Mouse (Mus musculus) embryonic facial prominence, embryonic 10.5 days (tissue): ENCODE measurements at regions not wholly inside any gene's neighbourhood (a gene's known extent, or its start where the extent isn't known, plus 50 kb on each side); places are given as distances from the start of the nearest gene placed in this dataset.

Source experiments
- DNase-seq: peaks from one replicate; pipeline ENCODE4 v3.0.0-alpha.2; 2017; ENCODE audit warnings: low spot score
- H3K27ac ChIP-seq: fragments of 300-500 bp; sonication (generic); replicated peaks from 2 replicates; pipeline ENCODE4 v1.5.1; 2016; ENCODE audit warnings: mild to moderate bottlenecking
- H3K27me3 ChIP-seq: fragments of 300-500 bp; sonication (generic); replicated peaks from 2 replicates; pipeline ENCODE4 v1.6.1; 2016; ENCODE audit warnings: low read depth, mild to moderate bottlenecking; ENCODE audit not compliant: poor library complexity, severe bottlenecking
- H3K36me3 ChIP-seq: fragments of 300-500 bp; sonication (generic); replicated peaks from 2 replicates; pipeline ENCODE4 v1.6.1; 2016; ENCODE audit warnings: mild to moderate bottlenecking, moderate library complexity
- H3K4me1 ChIP-seq: fragments of 300-500 bp; sonication (generic); 2 replicates; pipeline ENCODE4 v1.6.1; 2016
- H3K4me3 ChIP-seq: fragments of 300-500 bp; sonication (generic); 2 replicates; pipeline ENCODE4 v1.5.1; 2016; ENCODE audit warnings: mild to moderate bottlenecking, moderate library complexity
- H3K9me3 ChIP-seq: fragments of 300-500 bp; sonication (generic); 2 replicates; pipeline ENCODE4 v1.6.1; 2016; ENCODE audit warnings: mild to moderate bottlenecking
- WGBS: fragments of 180-500 bp; shearing (Covaris S2); methylation state at CpG from one replicate; pipeline ENCODE4 v1.1.7; 2016; 5-methylcytosine and 5-hydroxymethylcytosine counted together

DNA sequence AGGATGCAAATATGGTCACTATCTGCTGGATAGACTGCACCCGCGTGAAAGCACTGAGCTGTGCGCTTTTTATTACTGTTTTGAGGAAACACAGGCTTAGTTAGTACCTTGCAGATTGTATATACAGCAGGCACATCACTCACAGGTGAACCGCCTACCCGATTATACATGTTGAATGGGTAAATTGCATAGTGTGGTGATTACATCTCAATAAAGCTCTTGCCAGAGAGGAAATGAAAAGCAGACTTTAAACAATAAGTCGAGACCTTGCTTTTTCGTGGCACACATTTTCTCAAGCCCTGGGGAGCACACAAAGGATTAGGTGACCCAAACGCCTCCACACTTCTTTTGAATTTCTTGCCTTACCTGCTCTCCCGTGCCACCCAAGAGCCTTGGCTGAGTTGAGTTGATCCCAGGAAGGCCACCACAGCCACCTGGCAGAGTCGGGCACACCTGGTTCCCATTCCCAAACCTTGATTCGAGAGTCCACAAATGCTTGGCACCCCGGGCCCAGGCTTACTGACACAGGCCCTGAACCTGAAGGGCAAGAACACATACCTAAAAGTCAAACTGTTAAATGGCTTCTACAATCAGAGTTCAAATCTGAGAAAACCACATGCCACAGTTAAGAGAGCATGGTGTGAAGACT, 175.4 kb upstream of the Dapk1 start:
- Histone ChIP-seq H3K27ac (peak overlapping the region; percentile 25; the same call in 1 of the 2 replicates), H3K27me3 (no peaks in the 10 kb centered on the region; the same call in none of the 2 replicates), H3K4me3 (no peak overlapping the region), H3K36me3 (no peaks in the 10 kb centered on the region), H3K9me3 (no peaks in the 10 kb centered on the region), H3K4me1 (peaks cover 44% of the 10 kb centered on the region)
- 84% methylated on average over 12 of the region's 12 CpGs for WGBS
- DNase-seq = no peak

DNA sequence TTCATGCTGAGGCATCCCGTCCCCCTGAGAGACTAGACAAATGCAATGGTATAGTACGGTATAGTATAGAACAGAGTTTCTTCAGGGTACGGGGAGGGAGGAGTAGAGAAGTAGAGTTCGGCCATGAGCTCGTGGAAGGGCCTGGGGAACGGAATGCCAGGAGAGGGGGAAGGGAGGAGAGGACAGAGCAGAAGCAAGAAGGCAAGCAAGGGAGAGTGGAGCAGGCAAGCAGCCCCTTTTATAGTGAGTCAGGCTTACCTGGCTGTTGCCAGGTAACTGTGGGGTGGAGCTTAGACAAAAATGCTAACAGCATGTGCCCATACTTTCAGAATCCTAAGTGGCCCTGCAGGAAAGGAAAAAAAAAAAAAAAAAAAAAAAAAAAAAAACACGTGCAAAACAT, 174.7 kb upstream of the Dapk1 start:
- H3K4me3 ChIP-seq = no peak overlapping the region
- no peaks in the 10 kb centered on the region; the same call in none of the 2 replicates for H3K27me3 ChIP-seq
- H3K36me3 ChIP-seq = no peaks in the 10 kb centered on the region
- DNase-seq = no peak
- peak overlapping the region; percentile 40; the same call in 1 of the 2 replicates for H3K27ac ChIP-seq
- H3K4me1 ChIP-seq = peaks cover 44% of the 10 kb centered on the region
- 52% methylated on average over 7 of the region's 7 CpGs for WGBS
- H3K9me3 ChIP-seq = no peaks in the 10 kb centered on the region

DNA sequence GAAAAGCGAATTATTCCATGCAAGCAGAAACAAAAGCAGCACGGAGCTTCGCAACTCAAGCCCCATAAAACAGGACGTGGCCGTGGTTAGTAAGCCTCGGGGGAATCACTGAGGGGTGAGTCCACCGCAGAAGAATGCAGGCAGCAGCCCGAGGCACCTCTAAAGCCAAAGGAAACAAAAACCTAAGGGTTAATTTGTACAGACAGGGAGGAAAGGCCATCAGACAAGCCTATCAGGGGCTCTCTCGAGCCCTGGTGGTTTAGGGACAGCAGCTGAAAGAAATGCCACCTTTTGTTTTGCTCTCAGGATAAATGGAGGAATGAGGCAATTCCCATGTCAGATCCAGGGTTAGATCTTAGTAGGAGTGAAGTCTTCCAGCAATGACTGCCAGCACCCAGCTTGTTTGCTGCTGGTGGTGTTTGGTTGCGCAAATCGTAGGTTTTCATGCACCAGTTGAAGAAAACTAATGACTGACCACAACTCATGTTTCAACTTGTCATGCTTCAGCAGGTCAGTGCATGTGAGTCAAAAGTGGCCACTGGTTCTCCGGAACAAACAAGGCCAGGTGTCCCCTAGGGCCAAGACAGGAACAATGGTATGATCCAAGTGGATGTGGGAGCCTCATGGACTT, 173.9 kb upstream of the Dapk1 start:
- H3K27ac ChIP-seq = peak overlapping the region; percentile 78
- 26% methylated on average over 12 of the region's 12 CpGs for WGBS
- no peaks in the 10 kb centered on the region; the same call in none of the 2 replicates for H3K27me3 ChIP-seq
- no peaks in the 10 kb centered on the region for H3K36me3 ChIP-seq
- DNase-seq = no peak
- peaks cover 44% of the 10 kb centered on the region for H3K4me1 ChIP-seq
- H3K4me3 ChIP-seq = peak overlapping the region; percentile 33; the same call in 1 of the 2 replicates
- 0 out of 2 replicates have a peak, but pooled peaks cover 1% of the 10 kb centered on the region for H3K9me3 ChIP-seq

DNA sequence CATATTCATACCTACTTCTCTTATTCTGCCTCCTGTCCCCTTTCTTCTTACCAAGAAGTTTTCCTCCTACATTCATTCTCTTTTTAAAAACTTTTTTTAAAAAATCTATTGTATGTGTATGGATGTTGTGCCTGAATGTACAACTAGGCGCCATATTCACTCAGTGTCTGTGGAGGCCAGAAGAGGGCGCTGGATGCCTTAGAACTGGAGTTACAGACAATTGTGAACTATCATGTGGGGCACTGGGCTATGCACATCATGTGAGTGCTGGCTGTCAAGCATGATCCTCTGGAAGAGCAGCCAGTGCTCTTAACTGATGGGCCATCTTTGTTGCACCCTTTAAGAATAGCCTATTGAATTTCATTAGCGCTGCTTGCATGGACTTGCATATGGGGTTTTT, 172.6 kb upstream of the Dapk1 start:
- no peak overlapping the region for H3K27ac ChIP-seq
- H3K4me3 ChIP-seq = no peak overlapping the region
- 0 out of 2 replicates have a peak, but pooled peaks cover 4% of the 10 kb centered on the region for H3K9me3 ChIP-seq
- DNase-seq = no peak
- H3K27me3 ChIP-seq = no peaks in the 10 kb centered on the region; the same call in none of the 2 replicates
- no peaks in the 10 kb centered on the region for H3K36me3 ChIP-seq
- 72% methylated on average over 3 of the region's 3 CpGs for WGBS
- peaks cover 44% of the 10 kb centered on the region for H3K4me1 ChIP-seq

DNA sequence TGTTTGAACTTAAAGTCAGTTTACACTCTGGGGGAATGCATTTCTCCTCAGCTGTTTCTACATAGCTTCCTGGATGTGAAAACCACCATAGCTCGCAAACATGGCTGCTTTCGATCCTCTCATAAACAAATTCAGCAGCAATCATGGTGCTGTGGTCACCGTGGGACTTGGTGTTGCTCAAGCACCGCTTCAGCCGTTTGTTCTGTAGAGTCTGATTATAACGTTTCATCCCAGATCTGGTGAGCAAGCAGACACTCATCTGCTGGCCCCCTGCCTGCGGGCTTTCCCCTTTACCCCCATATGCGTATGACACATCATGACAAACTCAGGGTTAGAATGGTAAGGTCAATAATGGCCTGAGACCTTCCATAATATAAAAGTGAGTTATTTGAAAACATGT, 170.3 kb upstream of the Dapk1 start:
- WGBS = 91% methylated on average over 8 of the region's 8 CpGs
- H3K4me1 ChIP-seq = peaks cover 45% of the 10 kb centered on the region

DNA sequence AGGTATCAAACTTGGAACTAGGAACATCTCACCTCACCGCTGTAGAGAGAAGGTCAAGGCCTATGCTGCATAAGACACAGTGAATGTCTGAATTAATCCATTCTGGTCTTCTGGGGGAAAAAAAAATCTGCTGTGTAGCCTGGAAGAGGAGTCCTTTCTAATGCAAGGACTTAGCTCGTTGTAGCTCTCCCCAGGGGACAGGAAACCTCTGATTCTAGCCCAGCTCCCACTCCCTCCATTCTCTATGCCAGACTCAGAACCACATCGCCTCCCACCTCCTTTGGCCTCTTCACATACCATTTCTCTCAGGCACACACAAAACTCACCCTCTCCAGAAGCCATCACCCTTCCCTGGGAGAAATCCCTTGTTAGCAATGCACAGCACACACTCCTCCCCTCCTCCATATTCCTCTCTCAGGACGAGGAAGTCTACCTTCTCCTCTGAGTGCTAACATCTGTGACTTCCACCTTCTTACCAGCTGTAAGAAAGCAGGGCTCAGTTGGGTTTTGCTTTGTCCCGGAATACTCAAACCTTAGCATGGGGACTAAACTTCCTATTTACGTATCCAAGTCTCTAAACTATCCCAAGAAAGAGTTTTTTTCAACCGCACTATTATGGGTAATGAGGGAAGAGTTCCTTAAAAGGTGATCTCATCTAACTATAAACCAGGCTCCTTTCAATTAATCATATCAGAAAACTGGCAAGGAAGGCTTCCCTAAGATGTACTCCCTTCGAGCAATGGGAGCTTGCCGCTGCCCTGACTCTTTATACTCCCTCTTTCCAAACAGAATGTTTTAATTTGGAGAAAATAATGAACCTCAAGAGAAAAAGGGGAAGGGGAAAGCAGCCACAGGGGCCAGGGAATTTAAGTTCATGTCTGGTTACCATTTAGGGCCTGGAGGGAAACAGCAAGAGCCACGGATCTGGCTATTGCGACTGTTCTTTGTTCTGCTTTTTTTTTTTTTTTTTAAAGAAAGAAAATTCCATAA, 167.2 kb upstream of the Dapk1 start:
- peaks cover 29% of the 10 kb centered on the region for H3K4me1 ChIP-seq
- peak; percentile 41 for DNase-seq
- WGBS = 51% methylated on average over 11 of the region's 11 CpGs

More for the DNA sequence above, 170.3 kb upstream of the Dapk1 start:
- Histone ChIP-seq H3K27me3 (no peaks in the 10 kb centered on the region; the same call in 1 of the 2 replicates), H3K27ac (no peak overlapping the region), H3K4me3 (no peak overlapping the region), H3K36me3 (no peaks in the 10 kb centered on the region), H3K9me3 (0 out of 2 replicates have a peak, but pooled peaks cover 4% of the 10 kb centered on the region)
- no peak for DNase-seq

DNA sequence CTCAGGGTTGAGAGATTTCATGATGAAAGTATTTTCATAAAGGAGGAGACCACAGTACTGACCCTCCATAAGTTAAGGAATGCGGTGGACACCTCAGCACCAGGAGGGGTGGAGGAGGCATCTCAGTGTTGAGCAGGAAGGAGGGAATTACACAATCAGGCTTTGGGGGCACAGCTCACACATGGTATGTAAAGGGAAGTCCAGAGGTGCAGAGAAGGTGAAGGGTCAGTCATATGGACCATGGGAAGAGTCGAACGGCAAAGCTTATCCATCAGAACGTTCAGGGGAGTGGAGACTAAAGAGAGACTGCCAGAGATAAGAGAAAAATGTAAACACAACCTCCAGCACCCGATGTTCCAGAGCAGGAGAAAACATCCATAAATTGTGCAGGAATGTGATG, 166.4 kb upstream of the Dapk1 start:
- H3K4me1 ChIP-seq = peaks cover 33% of the 10 kb centered on the region
- H3K4me3 ChIP-seq = no peak overlapping the region
- DNase-seq = no peak
- no peaks in the 10 kb centered on the region for H3K27me3 ChIP-seq
- WGBS = 50% methylated on average over 5 of the region's 5 CpGs
- H3K27ac ChIP-seq = peak overlapping the region; percentile 81
- H3K9me3 ChIP-seq = 0 out of 2 replicates have a peak, but pooled peaks cover 4% of the 10 kb centered on the region
- H3K36me3 ChIP-seq = no peaks in the 10 kb centered on the region

More for the DNA sequence above, 167.2 kb upstream of the Dapk1 start:
- Histone ChIP-seq H3K27ac (peak overlapping the region; percentile 81), H3K36me3 (no peaks in the 10 kb centered on the region), H3K9me3 (0 out of 2 replicates have a peak, but pooled peaks cover 4% of the 10 kb centered on the region), H3K27me3 (no peaks in the 10 kb centered on the region), H3K4me3 (no peak overlapping the region)

DNA sequence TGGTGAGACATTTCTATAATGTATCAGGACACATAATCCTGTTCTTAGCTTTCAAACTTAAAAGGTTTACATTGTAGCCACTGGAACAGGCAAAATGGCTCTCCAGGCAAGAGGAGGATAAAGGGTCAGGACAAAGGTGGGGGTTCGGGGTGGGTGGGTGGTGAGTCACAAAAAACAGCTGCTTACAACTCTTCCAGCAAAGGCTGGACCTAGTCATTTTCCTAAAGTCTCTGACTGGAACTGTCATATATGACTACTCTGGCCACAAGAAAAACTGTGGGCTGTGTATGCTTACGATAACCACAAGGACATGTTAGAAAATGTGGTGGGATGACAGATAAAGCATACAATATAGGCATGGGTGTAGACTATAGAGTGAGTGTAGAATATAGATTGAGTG, 163.6 kb upstream of the Dapk1 start:
- no peak for DNase-seq
- WGBS = 97% methylated on average over 2 of the region's 2 CpGs

DNA sequence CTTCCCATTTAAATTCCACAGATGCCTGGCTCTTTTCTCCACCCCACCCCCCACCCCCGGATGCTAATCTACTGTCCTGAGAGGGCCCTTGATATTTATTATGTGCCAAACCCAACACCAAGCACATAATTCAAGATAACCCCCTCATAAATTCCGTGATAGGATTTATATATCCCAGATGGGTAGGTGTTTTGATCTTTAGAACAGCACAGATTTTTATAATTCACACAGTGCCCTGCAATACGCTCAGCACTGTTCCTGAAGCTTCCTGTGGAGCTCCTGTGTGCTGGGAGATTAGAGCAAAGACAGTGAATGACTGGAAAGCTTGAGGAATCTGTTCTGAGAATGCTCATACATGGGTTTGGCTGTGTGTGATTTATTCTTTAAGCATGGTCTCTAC, 161.2 kb upstream of the Dapk1 start:
- peaks cover 33% of the 10 kb centered on the region for H3K4me1 ChIP-seq
- no peaks in the 10 kb centered on the region for H3K27me3 ChIP-seq
- no peaks in the 10 kb centered on the region for H3K36me3 ChIP-seq
- no peak overlapping the region for H3K4me3 ChIP-seq
- peak overlapping the region; percentile 36; the same call in 1 of the 2 replicates for H3K27ac ChIP-seq
- no peak for DNase-seq
- no peaks in the 10 kb centered on the region for H3K9me3 ChIP-seq
- 54% methylated on average over 3 of the region's 3 CpGs for WGBS

More for the DNA sequence above, 163.6 kb upstream of the Dapk1 start:
- no peak overlapping the region for H3K27ac ChIP-seq
- no peaks in the 10 kb centered on the region for H3K27me3 ChIP-seq
- no peaks in the 10 kb centered on the region for H3K9me3 ChIP-seq
- no peaks in the 10 kb centered on the region for H3K36me3 ChIP-seq
- peaks cover 48% of the 10 kb centered on the region for H3K4me1 ChIP-seq
- no peak overlapping the region for H3K4me3 ChIP-seq

DNA sequence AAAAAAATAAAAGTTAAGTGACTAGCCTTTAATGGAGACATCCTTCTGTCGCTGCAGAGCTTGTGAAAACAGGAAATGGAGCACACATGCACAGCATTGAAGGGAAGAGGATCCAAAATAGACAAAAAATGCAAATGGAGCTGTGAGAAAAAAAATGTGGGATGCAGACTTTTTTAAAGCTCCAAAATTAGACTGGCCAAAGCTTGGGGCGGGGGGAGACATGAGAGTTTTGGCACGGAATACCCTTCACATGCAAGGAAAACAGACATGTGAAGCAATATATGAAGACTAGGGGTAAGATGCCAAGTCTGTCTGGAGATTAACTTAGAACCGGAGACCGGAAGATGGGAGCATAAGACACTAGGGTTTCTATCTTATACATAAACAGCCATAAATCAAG, 156.6 kb upstream of the Dapk1 start:
- DNase-seq = no peak
- Histone ChIP-seq H3K27ac (no peak overlapping the region), H3K27me3 (no peaks in the 10 kb centered on the region), H3K36me3 (no peaks in the 10 kb centered on the region), H3K4me3 (no peak overlapping the region), H3K9me3 (no peaks in the 10 kb centered on the region), H3K4me1 (peaks cover 17% of the 10 kb centered on the region; the same call in 1 of the 2 replicates)
- WGBS = 82% methylated on average over 5 of the region's 5 CpGs

DNA sequence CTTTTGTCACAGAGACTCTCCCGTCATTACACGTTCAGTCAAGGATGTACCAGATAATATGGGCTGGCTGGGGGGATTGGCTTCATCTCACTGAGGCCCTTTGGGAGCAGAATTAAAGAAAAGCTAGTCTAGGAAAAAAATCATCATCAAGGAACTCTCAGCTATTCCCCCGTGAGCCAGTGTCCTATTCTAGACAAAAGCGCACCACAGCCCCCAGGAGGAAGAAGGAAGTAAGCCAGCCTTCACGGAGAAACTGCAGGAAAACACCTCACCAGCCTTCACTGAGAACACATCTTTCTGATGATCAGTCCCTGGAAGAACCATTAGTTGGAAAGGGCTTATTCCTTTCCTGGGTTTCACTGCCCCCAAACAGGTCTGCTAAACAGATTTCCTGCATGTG, 154.8 kb upstream of the Dapk1 start:
- DNase-seq = no peak
- Histone ChIP-seq H3K4me3 (no peak overlapping the region), H3K9me3 (no peaks in the 10 kb centered on the region), H3K27me3 (no peaks in the 10 kb centered on the region), H3K4me1 (peaks cover 5% of the 10 kb centered on the region; the same call in 1 of the 2 replicates), H3K36me3 (no peaks in the 10 kb centered on the region), H3K27ac (peak overlapping the region; percentile 40; the same call in 1 of the 2 replicates)
- WGBS = 63% methylated on average over 5 of the region's 5 CpGs
